Comparison of ENCODE assay signal across 9 mouse cellular contexts in the genomic region with DNA sequence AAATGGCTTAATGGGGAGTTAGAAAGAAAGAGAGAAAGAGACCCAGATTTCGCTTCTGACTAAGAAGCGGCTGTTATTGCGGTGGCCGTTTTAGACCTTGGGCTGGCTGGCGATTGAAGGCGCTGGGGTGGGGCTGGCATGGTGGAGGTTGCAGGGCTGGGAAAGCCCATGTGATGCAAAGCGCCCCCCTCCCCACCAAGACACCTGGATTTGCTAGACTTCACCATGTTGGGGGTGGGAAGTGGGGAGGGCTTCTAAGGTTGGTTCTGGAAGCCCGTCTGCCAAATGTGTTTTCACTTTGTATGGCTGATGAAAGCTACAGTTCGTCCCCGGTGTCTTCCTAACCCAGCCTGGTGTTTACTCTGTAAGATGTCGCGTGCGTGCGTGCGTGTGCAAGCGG. TPM values are rescaled to one million over a fixed set of nuclear protein-coding genes. Genes with fewer than 3 reads are reported as not detected.
DNase-seq lines count a peak whose midpoint lies in the region; ATAC-seq and TF ChIP-seq lines count a peak whose summit lies in the region.
"Had no signal": no experiment of that assay in that cellular context is flagged by ENCODE, and none has a peak within 500 bp of the region (broad histone marks: within the 10 kb centered on the region; RNA-seq: fewer than 3 reads in every experiment).

No protein-coding gene starts in this region.

- no peak for TF ChIP-seq CTCF in spleen, adult 2 months (IDR thresholded peaks at IDR 0.05; ENCODE audit: extremely low read depth, insufficient read depth, insufficient read length, insufficient replicate concordance)

- H3K27ac ChIP-seq in spleen, adult 2 months (ENCODE audit: insufficient read depth, low read length), result no peak overlapping the region
- H3K27ac ChIP-seq in limb, embryonic 12.5 days, result peak overlapping the region; percentile 86; the same call in 1 of the 2 replicates
- no peak overlapping the region for H3K27ac ChIP-seq in stomach, embryonic 16.5 days (ENCODE audit: low read length)

- H3K4me2 ChIP-seq in limb, embryonic 12.5 days, result peak overlapping the region; percentile 85
- peak overlapping the region; percentile 81 for H3K4me2 ChIP-seq in stomach, embryonic 16.5 days (ENCODE audit: low read depth, low read length)

- WGBS in spleen, adult 2 months, result 3% methylated on average over 16 of the region's 16 CpGs
- 2% methylated on average over 16 of the region's 16 CpGs for WGBS in limb, embryonic 12.5 days
- under 1% methylated on average over 16 of the region's 16 CpGs for whole genome bisulfite sequencing in stomach, embryonic 16.5 days

- peaks cover 9% of the 10 kb centered on the region; the same call in 1 of the 2 replicates for H3K9me3 ChIP-seq in limb, embryonic 12.5 days
- H3K9me3 ChIP-seq in stomach, embryonic 16.5 days (replicated peaks; ENCODE audit: control insufficient read depth, low read length), result no peaks in the 10 kb centered on the region

- H3K27me3 ChIP-seq in spleen, adult 2 months (ENCODE audit: control insufficient read depth, insufficient read depth, low read length), result peaks cover 9% of the 10 kb centered on the region
- peaks cover 14% of the 10 kb centered on the region for H3K27me3 ChIP-seq in limb, embryonic 12.5 days
- peaks cover 43% of the 10 kb centered on the region for H3K27me3 ChIP-seq in stomach, embryonic 16.5 days (ENCODE audit: control insufficient read depth, insufficient read depth, low read length)

- peak overlapping the region; percentile 13; the same call in 1 of the 2 replicates for H3K4me3 ChIP-seq in spleen, adult 2 months (ENCODE audit: extremely low read depth, insufficient read depth, insufficient read length)
- H3K4me3 ChIP-seq in limb, embryonic 12.5 days (replicated peaks), result peak overlapping the region; percentile 75
- peak overlapping the region; percentile 69 for H3K4me3 ChIP-seq in stomach, embryonic 16.5 days (replicated peaks; ENCODE audit: low read length)

- H3K9ac ChIP-seq in limb, embryonic 12.5 days (replicated peaks), result peak overlapping the region; percentile 75
- no peak overlapping the region for H3K9ac ChIP-seq in stomach, embryonic 16.5 days (ENCODE audit: low read length)

- H3K36me3 ChIP-seq in spleen, adult 2 months (ENCODE audit: control insufficient read depth, insufficient read depth, low read length), result no peaks in the 10 kb centered on the region
- no peaks in the 10 kb centered on the region for H3K36me3 ChIP-seq in limb, embryonic 12.5 days
- no peaks in the 10 kb centered on the region for H3K36me3 ChIP-seq in stomach, embryonic 16.5 days (ENCODE audit: control insufficient read depth, insufficient read depth, low read length)

- TF ChIP-seq POLR2A in spleen, adult 2 months (IDR thresholded peaks at IDR 0.05; ENCODE audit: low read depth, low read length), result no peak

- DNase-seq in cerebellum, adult 11 months, result peak; percentile 37
- DNase-seq in cerebellum, adult 9-10 months, result no peak
- no peak for DNase-seq in spleen, adult 2 months (ENCODE audit: low read depth in 1 of 2, low spot score in 2 of 2)
- DNase-seq in spleen, adult 12 weeks (ENCODE audit: low spot score), result no peak
- no peak for DNase-seq in gastrocnemius, adult 18-20 months (ENCODE audit: low spot score)
- no peak for DNase-seq in right cerebral cortex, postnatal 14 days

- ATAC-seq in limb, embryonic 12.5 days (ENCODE audit: insufficient number of reproducible peaks, insufficient read depth, low FRiP score, low TSS enrichment, low read depth), result no peak
- no peak for ATAC-seq in stomach, embryonic 16.5 days (ENCODE audit: insufficient read depth, low FRiP score)

- H3K4me1 ChIP-seq in spleen, adult 2 months (ENCODE audit: control insufficient read depth, insufficient read depth, insufficient read length), result no peaks in the 10 kb centered on the region
- H3K4me1 ChIP-seq in limb, embryonic 12.5 days (replicated peaks), result peaks cover 35% of the 10 kb centered on the region
- peaks cover 10% of the 10 kb centered on the region for H3K4me1 ChIP-seq in stomach, embryonic 16.5 days (ENCODE audit: control insufficient read depth, insufficient read depth, low read length)

RNA-seq across cellular contexts. Expression of a gene that starts 1.6 kb away (rescaled TPM):
- polyA plus RNA-seq in spleen, adult 2 months (2012; rRNA removed), result 0.84 and 2.1 TPM in 2 replicates
- polyA plus RNA-seq in limb, embryonic 12.5 days (2016; fragmentation: Nextera tagmentation; extraction: Ambion mirVana), result 48.0 and 50.2 TPM in 2 replicates
- 1.4 and 1.8 TPM in 2 replicates for polyA plus RNA-seq in stomach, embryonic 16.5 days (2015; fragmentation: Nextera tagmentation; extraction: Ambion mirVana)
- total RNA-seq in gastrocnemius, adult 18-20 months (2021), result under 1 TPM; 0.28 to 0.41 TPM
- polyA plus RNA-seq: liver, adult 2 months had no signal

Comparison
In these comparisons a context has a peak if more than half of its experiments do, and no peak if none do; other contexts are left out.
1. H3K4me3 ChIP-seq: peak in every context shown above with its lines; median percentile 75 in limb, embryonic 12.5 days; 69 in stomach, embryonic 16.5 days; 13 in spleen, adult 2 months.
2. RNA of a gene that starts 1.6 kb away (polyA plus RNA-seq): 48.0 to 50.2 TPM in limb, embryonic 12.5 days; 1.4 to 1.8 TPM in stomach, embryonic 16.5 days and 0.84 to 2.1 TPM in spleen, adult 2 months; every median in the first group is over 10 times any median in the second.